In genomic region chr8:70892896-70893655, GRCm38 (mm10) we compare ENCODE assay signal across 8 mouse cellular contexts. TPM values are rescaled to one million over a fixed set of nuclear protein-coding genes. Genes with fewer than 3 reads are reported as not detected.
DNase-seq lines count a peak whose midpoint lies in the region; ATAC-seq and TF ChIP-seq lines count a peak whose summit lies in the region.

No protein-coding gene starts in this region.

- H3K36me3 ChIP-seq in forebrain, embryonic 10.5 days (replicated peaks): peaks cover 38% of the 10 kb centered on the region
- H3K36me3 ChIP-seq in forebrain, embryonic 16.5 days (ENCODE audit: control insufficient read depth, insufficient read depth): peaks cover 19% of the 10 kb centered on the region
- peaks cover 35% of the 10 kb centered on the region for H3K36me3 ChIP-seq in forebrain, embryonic 14.5 days (ENCODE audit: control insufficient read depth, insufficient read depth, low read length)
- H3K36me3 ChIP-seq in liver, postnatal 0 days (replicated peaks; ENCODE audit: insufficient read depth, low read length): peaks cover 20% of the 10 kb centered on the region

- H3K4me3 ChIP-seq in forebrain, embryonic 10.5 days: peak overlapping the region; percentile 43
- no peak overlapping the region for H3K4me3 ChIP-seq in forebrain, embryonic 16.5 days (replicated peaks; ENCODE audit: low read length)
- H3K4me3 ChIP-seq in forebrain, embryonic 14.5 days (ENCODE audit: low read depth, low read length): peak overlapping the region; percentile 16; the same call in 1 of the 2 replicates
- peak overlapping the region; percentile 24; the same call in 1 of the 2 replicates for H3K4me3 ChIP-seq in liver, postnatal 0 days (ENCODE audit: low read depth, low read length)

- peaks cover 70% of the 10 kb centered on the region for H3K27me3 ChIP-seq in forebrain, embryonic 10.5 days (ENCODE audit: poor library complexity, severe bottlenecking)
- peaks cover 30% of the 10 kb centered on the region for H3K27me3 ChIP-seq in forebrain, embryonic 16.5 days (replicated peaks; ENCODE audit: control insufficient read depth, insufficient read depth, low read length)
- H3K27me3 ChIP-seq in forebrain, embryonic 14.5 days (replicated peaks; ENCODE audit: control insufficient read depth, insufficient read depth, low read length): peaks cover 35% of the 10 kb centered on the region
- peaks cover 37% of the 10 kb centered on the region for H3K27me3 ChIP-seq in liver, postnatal 0 days (ENCODE audit: insufficient read depth, low read length)

- DNase-seq in forebrain, embryonic 10.5 days (ENCODE audit: extremely low spot score, low spot score): peak; percentile 53
- peak; percentile 30 for DNase-seq in A20 (ENCODE audit: low read depth, low spot score)
- no peak for DNase-seq in forebrain, embryonic 14.5 days (ENCODE audit: low spot score)
- no peak for DNase-seq in liver, postnatal 0 days
- no peak for DNase-seq in thymus, postnatal 10 days (ENCODE audit: low spot score in 2 of 2)
- DNase-seq in left cerebral cortex, postnatal 14 days (ENCODE audit: low spot score in 2 of 2): no peak
- DNase-seq in gastrocnemius, postnatal 10 days: no peak

- H3K4me1 ChIP-seq in forebrain, embryonic 10.5 days: peaks cover 40% of the 10 kb centered on the region
- peaks cover 20% of the 10 kb centered on the region for H3K4me1 ChIP-seq in forebrain, embryonic 16.5 days (replicated peaks; ENCODE audit: control insufficient read depth, insufficient read depth, low read length)
- peaks cover 7% of the 10 kb centered on the region for H3K4me1 ChIP-seq in forebrain, embryonic 14.5 days (ENCODE audit: control insufficient read depth, insufficient read depth, low read length)
- peaks cover 24% of the 10 kb centered on the region for H3K4me1 ChIP-seq in liver, postnatal 0 days (ENCODE audit: insufficient read depth)

- H3K9me3 ChIP-seq in forebrain, embryonic 10.5 days: no peaks in the 10 kb centered on the region
- H3K9me3 ChIP-seq in forebrain, embryonic 16.5 days (ENCODE audit: control insufficient read depth, low read length): no peaks in the 10 kb centered on the region
- no peaks in the 10 kb centered on the region for H3K9me3 ChIP-seq in forebrain, embryonic 14.5 days (replicated peaks; ENCODE audit: control insufficient read depth, low read length)
- no peaks in the 10 kb centered on the region for H3K9me3 ChIP-seq in liver, postnatal 0 days (ENCODE audit: low read length)

- no peak for TF ChIP-seq EP300 in liver, postnatal 0 days (IDR thresholded peaks at IDR 0.05; ENCODE audit: low read depth)

- no peak for ATAC-seq in forebrain, embryonic 16.5 days
- ATAC-seq in forebrain, embryonic 14.5 days: no peak
- ATAC-seq in liver, postnatal 0 days: no peak

- WGBS in forebrain, embryonic 10.5 days: 31% methylated on average over 20 of the region's 20 CpGs
- WGBS in forebrain, embryonic 16.5 days: 33% methylated on average over 20 of the region's 20 CpGs
- 33% methylated on average over 20 of the region's 20 CpGs for WGBS in forebrain, embryonic 14.5 days
- WGBS in liver, postnatal 0 days (ENCODE audit: insufficient replicate concordance): 35% methylated on average over 20 of the region's 20 CpGs

- no peak overlapping the region; the same call in 1 of the 2 replicates for H3K4me2 ChIP-seq in forebrain, embryonic 16.5 days (ENCODE audit: low read length)
- peak overlapping the region; percentile 28; the same call in 1 of the 2 replicates for H3K4me2 ChIP-seq in forebrain, embryonic 14.5 days (ENCODE audit: low read length)
- 0 out of 2 replicates have a peak overlapping the region, but pooled peaks have one; percentile 11 for H3K4me2 ChIP-seq in liver, postnatal 0 days (ENCODE audit: low read depth, low read length)

- no peak overlapping the region for H3K27ac ChIP-seq in forebrain, embryonic 10.5 days
- H3K27ac ChIP-seq in forebrain, embryonic 16.5 days (ENCODE audit: low read length): no peak overlapping the region
- H3K27ac ChIP-seq in forebrain, embryonic 14.5 days (ENCODE audit: low read depth, low read length): no peak overlapping the region
- H3K27ac ChIP-seq in liver, postnatal 0 days (ENCODE audit: low read depth): no peak overlapping the region

- no peak for TF ChIP-seq CTCF in liver, postnatal 0 days (IDR thresholded peaks at IDR 0.05; ENCODE audit: low read depth)

- intact Hi-C loops in left cerebral cortex, postnatal 14 days (cut with DNase I): loop anchor here (2.0 to 10.0 kb wide), 2 partner anchors 18 to 482 kb away; partner anchors contain the start of gene Ocel1

- no peak overlapping the region for H3K9ac ChIP-seq in forebrain, embryonic 16.5 days (replicated peaks; ENCODE audit: low read depth, low read length)
- no peak overlapping the region for H3K9ac ChIP-seq in forebrain, embryonic 14.5 days (ENCODE audit: low read length)
- no peak overlapping the region for H3K9ac ChIP-seq in liver, postnatal 0 days (replicated peaks)

RNA-seq across cellular contexts. Expression of gene Slc5a5, which starts 0.5 kb away (rescaled TPM):
- polyA plus RNA-seq in forebrain, embryonic 10.5 days (2016; fragmentation: Nextera tagmentation; extraction: Ambion mirVana): 0.36 and 0.38 TPM in 2 replicates
- polyA plus RNA-seq in forebrain, embryonic 16.5 days (2015; fragmentation: Nextera tagmentation; extraction: Ambion mirVana): 1.6 and 1.9 TPM in 2 replicates
- 0.60 and 0.89 TPM in 2 replicates for polyA plus RNA-seq in forebrain, embryonic 14.5 days (2014; fragmentation: Nextera tagmentation; extraction: Ambion mirVana)
- not detected in 2 replicates for polyA plus RNA-seq in liver, postnatal 0 days (2015; fragmentation: Nextera tagmentation; extraction: Ambion mirVana)
- total RNA-seq in left cerebral cortex, postnatal 14 days (2021): 10 to 100 TPM in 1 of 2 experiments, 1 to 10 TPM in 1; 8.4 to 10.3 TPM
- total RNA-seq in gastrocnemius, postnatal 10 days (2021): under 1 TPM in 1 of 2 experiments, not detected in 1; 0.09 TPM

RNA-seq across cellular contexts. Expression of gene Rpl18a, which starts 4.1 kb away (rescaled TPM):
- polyA plus RNA-seq in forebrain, embryonic 10.5 days (2016; fragmentation: Nextera tagmentation; extraction: Ambion mirVana): 3,478 and 3,689 TPM in 2 replicates
- 2,480 and 2,641 TPM in 2 replicates for polyA plus RNA-seq in forebrain, embryonic 16.5 days (2015; fragmentation: Nextera tagmentation; extraction: Ambion mirVana)
- 2,846 and 4,258 TPM in 2 replicates for polyA plus RNA-seq in forebrain, embryonic 14.5 days (2014; fragmentation: Nextera tagmentation; extraction: Ambion mirVana)
- polyA plus RNA-seq in liver, postnatal 0 days (2015; fragmentation: Nextera tagmentation; extraction: Ambion mirVana): 2,490 and 2,569 TPM in 2 replicates
- 100 to 1,000 TPM; 581 to 588 TPM for total RNA-seq in left cerebral cortex, postnatal 14 days (2021)
- total RNA-seq in gastrocnemius, postnatal 10 days (2021): 1,000 to 10,000 TPM; 1,533 to 1,604 TPM

RNA-seq across cellular contexts. Expression of gene Map1s, which starts 12.7 kb away (rescaled TPM):
- 69.1 and 69.3 TPM in 2 replicates for polyA plus RNA-seq in forebrain, embryonic 10.5 days (2016; fragmentation: Nextera tagmentation; extraction: Ambion mirVana)
- polyA plus RNA-seq in forebrain, embryonic 16.5 days (2015; fragmentation: Nextera tagmentation; extraction: Ambion mirVana): 63.5 and 67.7 TPM in 2 replicates
- 33.9 and 50.8 TPM in 2 replicates for polyA plus RNA-seq in forebrain, embryonic 14.5 days (2014; fragmentation: Nextera tagmentation; extraction: Ambion mirVana)
- polyA plus RNA-seq in liver, postnatal 0 days (2015; fragmentation: Nextera tagmentation; extraction: Ambion mirVana): 8.3 and 8.7 TPM in 2 replicates
- 10 to 100 TPM; 70.4 to 84.5 TPM for total RNA-seq in left cerebral cortex, postnatal 14 days (2021)
- total RNA-seq in gastrocnemius, postnatal 10 days (2021): 10 to 100 TPM; 17.3 to 24.5 TPM

RNA-seq across cellular contexts. Expression of gene Ccdc124, which starts 19.3 kb away (rescaled TPM):
- 184 and 186 TPM in 2 replicates for polyA plus RNA-seq in forebrain, embryonic 10.5 days (2016; fragmentation: Nextera tagmentation; extraction: Ambion mirVana)
- polyA plus RNA-seq in forebrain, embryonic 16.5 days (2015; fragmentation: Nextera tagmentation; extraction: Ambion mirVana): 152 and 167 TPM in 2 replicates
- 177 and 182 TPM in 2 replicates for polyA plus RNA-seq in forebrain, embryonic 14.5 days (2014; fragmentation: Nextera tagmentation; extraction: Ambion mirVana)
- polyA plus RNA-seq in liver, postnatal 0 days (2015; fragmentation: Nextera tagmentation; extraction: Ambion mirVana): 34.3 and 37.9 TPM in 2 replicates
- total RNA-seq in left cerebral cortex, postnatal 14 days (2021): 10 to 100 TPM; 85.4 to 87.5 TPM
- 10 to 100 TPM; 42.8 to 45.0 TPM for total RNA-seq in gastrocnemius, postnatal 10 days (2021)

RNA-seq across cellular contexts. Expression of gene Kcnn1, which starts 30.0 kb away (rescaled TPM):
- polyA plus RNA-seq in forebrain, embryonic 10.5 days (2016; fragmentation: Nextera tagmentation; extraction: Ambion mirVana): 4.7 and 5.9 TPM in 2 replicates
- 11.2 and 13.4 TPM in 2 replicates for polyA plus RNA-seq in forebrain, embryonic 16.5 days (2015; fragmentation: Nextera tagmentation; extraction: Ambion mirVana)
- polyA plus RNA-seq in forebrain, embryonic 14.5 days (2014; fragmentation: Nextera tagmentation; extraction: Ambion mirVana): 7.3 and 11.3 TPM in 2 replicates
- 0.19 and 0.45 TPM in 2 replicates for polyA plus RNA-seq in liver, postnatal 0 days (2015; fragmentation: Nextera tagmentation; extraction: Ambion mirVana)
- 10 to 100 TPM; 17.2 to 19.2 TPM for total RNA-seq in left cerebral cortex, postnatal 14 days (2021)
- 1 to 10 TPM; 3.7 to 3.8 TPM for total RNA-seq in gastrocnemius, postnatal 10 days (2021)

Comparison
In these comparisons a context has a peak if more than half of its experiments do, and no peak if none do; other contexts are left out.
1. DNase-seq: peak in forebrain, embryonic 10.5 days (single experiment) and A20 (single experiment); none in forebrain, embryonic 14.5 days (single experiment), liver, postnatal 0 days (single experiment), thymus, postnatal 10 days (0 of 2), left cerebral cortex, postnatal 14 days (0 of 2) and gastrocnemius, postnatal 10 days (single experiment).